Mouse (Mus musculus): ENCODE measurements at regions not wholly inside any gene's neighbourhood (a gene's known extent, or its start where the extent isn't known, plus 50 kb on each side); places are given as distances from the start of the nearest gene placed in this dataset.
"Not testable (repeated sequence)": the region's sequence is repeated elsewhere in the genome, so short reads cannot be mapped to it uniquely, and the experiment has no call there.

DNA sequence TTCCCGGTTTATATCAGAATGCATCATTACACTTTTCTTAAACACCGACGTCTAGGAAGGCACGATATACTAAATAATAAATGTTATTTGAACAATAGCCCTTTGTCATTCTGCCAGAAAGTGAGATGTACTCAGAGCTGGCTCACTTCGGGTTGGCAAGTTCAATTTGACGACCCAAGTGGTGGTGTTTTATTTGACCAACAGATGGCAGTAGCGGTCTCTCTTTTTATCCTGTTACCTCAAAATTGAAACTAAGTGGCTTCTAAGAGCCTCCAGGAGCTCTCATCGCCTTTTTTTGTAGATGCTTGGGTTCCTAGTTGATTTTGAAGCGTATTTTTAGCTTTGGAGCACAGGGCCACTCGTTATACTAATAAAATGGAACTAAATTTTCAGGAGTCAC, 66.7 kb upstream of the Chmp2b start:
- no peaks in the 10 kb centered on the region for H3K4me1 ChIP-seq (replicated peaks; ENCODE audit: control insufficient read depth in 2 of 2, insufficient read depth in 2 of 2, low read length in 1 of 2)
- ATAC-seq (ENCODE audit: insufficient read depth) (no peak), DNase-seq (ENCODE audit: low read depth in 3 of 3, low spot score in 3 of 3) (peak; percentile 14 to 31 (median 15))
- no peaks in the 10 kb centered on the region for H3K36me3 ChIP-seq (replicated peaks; ENCODE audit: control insufficient read depth, insufficient read depth, low read depth)
- TF ChIP-seq EP300 (IDR thresholded peaks at IDR 0.05; ENCODE audit: low read depth) (no peak), CTCF (IDR thresholded peaks at IDR 0.05; ENCODE audit: low read depth) (peak; percentile 44; the same call in 1 of the 2 replicates)
- H3K27ac ChIP-seq = no peak overlapping the region
- no peaks in the 10 kb centered on the region for H3K9me3 ChIP-seq (ENCODE audit: control insufficient read depth, low read length)
- no peaks in the 10 kb centered on the region for H3K27me3 ChIP-seq (ENCODE audit: control insufficient read depth, insufficient read depth, low read length)
- no peak overlapping the region for H3K4me2 ChIP-seq (ENCODE audit: low read depth)
- 7% methylated on average over 10 of the region's 10 CpGs for WGBS (ENCODE audit: insufficient replicate concordance)
- no peak overlapping the region for H3K4me3 ChIP-seq (ENCODE audit: insufficient read depth in 1 of 2, low read depth in 2 of 2, low read length in 2 of 2)
- no peak overlapping the region for H3K9ac ChIP-seq (replicated peaks)

DNA sequence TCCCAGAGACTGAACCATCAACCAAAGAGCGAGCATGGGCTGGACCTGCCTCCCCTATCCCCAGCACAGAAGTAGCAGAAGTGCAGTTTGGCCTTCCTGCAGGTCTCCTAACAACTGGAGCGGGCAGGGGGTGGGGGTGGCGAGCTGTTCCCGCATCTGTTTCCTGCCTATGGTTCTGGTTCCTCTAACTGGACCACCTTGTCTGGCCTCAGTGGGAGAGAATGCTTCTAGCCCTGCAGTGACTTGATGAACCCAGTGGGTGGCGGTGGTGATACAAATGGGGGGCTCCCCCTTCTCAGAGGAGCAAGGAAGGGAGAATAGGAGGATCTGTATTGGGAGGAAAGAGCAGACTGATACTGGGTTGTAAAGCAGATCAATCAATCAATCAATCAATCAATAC, 69.2 kb upstream of the Chmp2b start:
- H3K4me2 ChIP-seq (ENCODE audit: low read depth) = no peak overlapping the region
- H3K4me1 ChIP-seq (replicated peaks; ENCODE audit: control insufficient read depth in 2 of 2, insufficient read depth in 2 of 2, low read length in 1 of 2) = no peaks in the 10 kb centered on the region
- WGBS (ENCODE audit: insufficient replicate concordance) = 30% methylated on average over 5 of the region's 5 CpGs
- H3K36me3 ChIP-seq (replicated peaks; ENCODE audit: control insufficient read depth, insufficient read depth, low read depth) = no peaks in the 10 kb centered on the region
- ATAC-seq (ENCODE audit: insufficient read depth) (no peak), DNase-seq (ENCODE audit: low read depth in 3 of 3, low spot score in 3 of 3) (no peak)
- TF ChIP-seq CTCF (IDR thresholded peaks at IDR 0.05; ENCODE audit: low read depth) (0 out of 2 replicates have a peak, but pooled peaks have one; percentile 7), EP300 (IDR thresholded peaks at IDR 0.05; ENCODE audit: low read depth) (no peak)
- no peak overlapping the region for H3K27ac ChIP-seq
- H3K9ac ChIP-seq (replicated peaks) = no peak overlapping the region
- no peak overlapping the region for H3K4me3 ChIP-seq (ENCODE audit: insufficient read depth in 1 of 2, low read depth in 2 of 2, low read length in 2 of 2)
- H3K27me3 ChIP-seq (ENCODE audit: control insufficient read depth, insufficient read depth, low read length) = no peaks in the 10 kb centered on the region
- no peaks in the 10 kb centered on the region for H3K9me3 ChIP-seq (ENCODE audit: control insufficient read depth, low read length)

DNA sequence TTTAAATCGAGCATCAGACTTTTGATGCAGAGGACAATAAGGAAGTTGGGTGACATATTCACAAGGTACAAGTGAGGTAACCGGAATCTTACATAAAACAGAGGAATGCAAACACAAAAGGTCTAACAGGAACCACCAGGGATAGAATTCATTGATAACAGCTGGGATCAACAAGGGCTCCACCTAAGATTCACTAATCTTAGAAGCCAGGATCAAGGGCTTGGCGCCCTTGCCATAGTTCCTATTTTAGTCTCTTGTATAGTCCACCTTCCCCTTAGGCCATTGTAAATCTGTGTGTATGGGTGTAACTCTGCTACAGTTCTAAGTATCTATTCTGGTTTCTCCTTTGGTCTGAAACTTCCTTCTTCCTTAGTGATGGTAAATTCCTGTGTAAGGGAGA, 84.2 kb upstream of the Chmp2b start:
- DNase-seq (ENCODE audit: low read depth in 3 of 3, low spot score in 3 of 3); H3K4me1 ChIP-seq (replicated peaks; ENCODE audit: control insufficient read depth in 2 of 2, insufficient read depth in 2 of 2, low read length in 1 of 2); H3K9me3 ChIP-seq (ENCODE audit: control insufficient read depth, low read length); ATAC-seq (ENCODE audit: insufficient read depth); H3K9ac ChIP-seq (replicated peaks); H3K4me2 ChIP-seq (ENCODE audit: low read depth); H3K36me3 ChIP-seq (replicated peaks; ENCODE audit: control insufficient read depth, insufficient read depth, low read depth); H3K27me3 ChIP-seq (ENCODE audit: control insufficient read depth, insufficient read depth, low read length); H3K27ac ChIP-seq; H3K4me3 ChIP-seq (ENCODE audit: insufficient read depth in 1 of 2, low read depth in 2 of 2, low read length in 2 of 2): not testable (repeated sequence)
- WGBS (ENCODE audit: insufficient replicate concordance) = 56% methylated on average over 3 of the region's 3 CpGs

DNA sequence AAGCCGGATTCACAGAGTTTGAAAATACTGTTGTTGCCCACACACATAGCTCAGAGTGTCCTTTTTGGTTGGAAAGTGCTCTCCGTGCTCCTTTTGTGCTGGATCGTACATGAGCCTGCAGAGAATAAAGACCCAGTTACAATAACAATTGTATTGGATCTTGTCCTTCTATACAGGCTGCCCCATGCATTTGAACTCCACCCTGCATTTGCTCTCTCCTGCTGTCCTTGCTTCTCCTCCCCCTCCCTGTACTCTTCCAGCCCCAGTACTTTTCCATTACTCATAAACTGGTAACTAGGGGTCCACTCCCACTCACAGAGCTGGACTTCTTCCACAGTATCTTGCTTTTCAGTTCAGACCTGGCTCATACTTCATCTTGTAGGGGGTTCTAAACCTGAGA, 86.5 kb upstream of the Chmp2b start:
- no peak overlapping the region for H3K4me2 ChIP-seq (ENCODE audit: low read depth)
- no peaks in the 10 kb centered on the region for H3K4me1 ChIP-seq (replicated peaks; ENCODE audit: control insufficient read depth in 2 of 2, insufficient read depth in 2 of 2, low read length in 1 of 2)
- no peak for DNase-seq (ENCODE audit: low read depth in 3 of 3, low spot score in 3 of 3)
- no peak for TF ChIP-seq CTCF (IDR thresholded peaks at IDR 0.05; ENCODE audit: low read depth)
- no peak overlapping the region for H3K27ac ChIP-seq
- 68% methylated on average over 3 of the region's 3 CpGs for WGBS (ENCODE audit: insufficient replicate concordance)
- H3K4me3 ChIP-seq (ENCODE audit: insufficient read depth in 1 of 2, low read depth in 2 of 2, low read length in 2 of 2) = no peak overlapping the region
- no peak for ATAC-seq (ENCODE audit: insufficient read depth)
- H3K9ac ChIP-seq (replicated peaks) = no peak overlapping the region
- no peaks in the 10 kb centered on the region for H3K36me3 ChIP-seq (replicated peaks; ENCODE audit: control insufficient read depth, insufficient read depth, low read depth)
- no peaks in the 10 kb centered on the region for H3K27me3 ChIP-seq (ENCODE audit: control insufficient read depth, insufficient read depth, low read length)
- no peaks in the 10 kb centered on the region for H3K9me3 ChIP-seq (ENCODE audit: control insufficient read depth, low read length)

DNA sequence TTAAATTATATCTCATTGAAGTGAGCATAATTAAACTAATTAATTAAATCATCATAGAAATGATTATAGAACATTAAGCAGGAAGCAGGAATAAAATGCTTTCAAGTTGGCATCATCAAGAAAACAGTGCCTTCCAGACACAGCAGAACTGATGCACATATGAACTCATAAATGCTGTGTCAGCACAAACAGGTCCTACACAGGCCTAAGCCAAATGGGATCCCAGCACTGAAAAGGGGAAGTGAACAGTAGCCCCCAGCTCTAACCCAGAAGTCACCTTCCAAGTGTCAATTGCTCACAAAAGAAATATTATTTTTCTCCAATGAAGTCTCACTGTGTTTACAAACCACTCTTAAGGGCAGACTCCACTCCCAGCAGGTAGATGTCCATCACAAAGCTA, 93.0 kb upstream of the Chmp2b start:
- no peak overlapping the region for H3K4me3 ChIP-seq (ENCODE audit: insufficient read depth in 1 of 2, low read depth in 2 of 2, low read length in 2 of 2)
- H3K4me1 ChIP-seq (replicated peaks; ENCODE audit: control insufficient read depth in 2 of 2, insufficient read depth in 2 of 2, low read length in 1 of 2) = no peaks in the 10 kb centered on the region
- TF ChIP-seq CTCF (IDR thresholded peaks at IDR 0.05; ENCODE audit: low read depth) = no peak
- TF ChIP-seq EP300 (IDR thresholded peaks at IDR 0.05; ENCODE audit: low read depth) = no peak
- DNase-seq (ENCODE audit: low read depth in 3 of 3, low spot score in 3 of 3) = no peak
- H3K4me2 ChIP-seq (ENCODE audit: low read depth) = no peak overlapping the region
- no peaks in the 10 kb centered on the region for H3K36me3 ChIP-seq (replicated peaks; ENCODE audit: control insufficient read depth, insufficient read depth, low read depth)
- ATAC-seq (ENCODE audit: insufficient read depth) = no peak
- no peaks in the 10 kb centered on the region for H3K9me3 ChIP-seq (ENCODE audit: control insufficient read depth, low read length)
- H3K9ac ChIP-seq (replicated peaks) = no peak overlapping the region
- H3K27me3 ChIP-seq (ENCODE audit: control insufficient read depth, insufficient read depth, low read length) = no peaks in the 10 kb centered on the region
- no peak overlapping the region for H3K27ac ChIP-seq

DNA sequence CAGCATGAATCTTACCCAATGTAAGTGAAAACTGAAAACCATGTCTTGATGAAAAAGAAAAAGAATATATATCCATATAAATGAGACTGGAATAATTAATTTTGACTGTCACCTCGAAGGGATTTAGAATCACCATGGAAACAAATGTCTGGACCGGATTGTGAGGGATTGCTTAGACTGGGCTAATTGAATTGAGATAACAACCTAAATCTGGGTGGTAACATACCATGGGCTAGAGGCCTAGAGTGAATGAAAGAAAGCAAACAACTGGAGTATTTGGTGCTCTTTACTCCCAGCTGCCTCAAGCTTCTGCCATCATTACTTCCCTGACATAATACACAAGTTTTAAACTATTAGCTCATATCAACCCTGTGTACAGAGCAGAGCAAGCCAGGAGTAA, 95.3 kb upstream of the Chmp2b start:
- no peak for TF ChIP-seq CTCF (IDR thresholded peaks at IDR 0.05; ENCODE audit: low read depth)
- TF ChIP-seq EP300 (IDR thresholded peaks at IDR 0.05; ENCODE audit: low read depth) = no peak
- Histone ChIP-seq H3K9me3 (ENCODE audit: control insufficient read depth, low read length) (no peaks in the 10 kb centered on the region), H3K27me3 (ENCODE audit: control insufficient read depth, insufficient read depth, low read length) (no peaks in the 10 kb centered on the region), H3K4me2 (ENCODE audit: low read depth) (no peak overlapping the region), H3K36me3 (replicated peaks; ENCODE audit: control insufficient read depth, insufficient read depth, low read depth) (no peaks in the 10 kb centered on the region), H3K4me1 (replicated peaks; ENCODE audit: control insufficient read depth in 2 of 2, insufficient read depth in 2 of 2, low read length in 1 of 2) (no peaks in the 10 kb centered on the region), H3K27ac (no peak overlapping the region), H3K9ac (replicated peaks) (no peak overlapping the region), H3K4me3 (ENCODE audit: insufficient read depth in 1 of 2, low read depth in 2 of 2, low read length in 2 of 2) (no peak overlapping the region)
- ATAC-seq (ENCODE audit: insufficient read depth) (no peak), DNase-seq (ENCODE audit: low read depth in 3 of 3, low spot score in 3 of 3) (no peak)
- WGBS (ENCODE audit: insufficient replicate concordance) = 42% methylated on average over 2 of the region's 2 CpGs
